ENCODE assay signal across 12 mouse cellular contexts in genomic region chr11:97123282-97123890, GRCm38 (mm10). TPM values are rescaled to one million over a fixed set of nuclear protein-coding genes. Genes with fewer than 3 reads are reported as not detected.
DNase-seq lines count a peak whose midpoint lies in the region; ATAC-seq and TF ChIP-seq lines count a peak whose summit lies in the region.
"Had no signal": no experiment of that assay in that cellular context is flagged by ENCODE, and none has a peak within 500 bp of the region (broad histone marks: within the 10 kb centered on the region; RNA-seq: fewer than 3 reads in every experiment).

No protein-coding gene starts in this region.

- 0 out of 2 replicates have a peak overlapping the region, but pooled peaks have one; percentile 14 for H3K9ac ChIP-seq in heart, embryonic 13.5 days
- H3K9ac ChIP-seq in heart, embryonic 11.5 days (ENCODE audit: low read depth, low read length) = no peak overlapping the region
- H3K9ac ChIP-seq: liver, embryonic 15.5 days had no signal

- no peak for TF ChIP-seq CTCF in cerebellum, adult 2 months (IDR thresholded peaks at IDR 0.05; ENCODE audit: borderline replicate concordance, insufficient read depth, low read depth, low read length)

- H3K27ac ChIP-seq in heart, embryonic 13.5 days (replicated peaks) = no peak overlapping the region
- no peak overlapping the region for H3K27ac ChIP-seq in heart, embryonic 11.5 days (ENCODE audit: low read depth, low read length)
- no peak overlapping the region for H3K27ac ChIP-seq in cerebellum, adult 2 months (ENCODE audit: insufficient read depth, low read length)
- H3K27ac ChIP-seq: liver, embryonic 15.5 days had no signal

- no peaks in the 10 kb centered on the region for H3K36me3 ChIP-seq in heart, embryonic 13.5 days
- no peaks in the 10 kb centered on the region for H3K36me3 ChIP-seq in heart, embryonic 11.5 days (ENCODE audit: control insufficient read depth, insufficient read depth, low read length)
- H3K36me3 ChIP-seq: liver, embryonic 15.5 days had no signal

- H3K4me3 ChIP-seq in heart, embryonic 13.5 days = no peak overlapping the region
- no peak overlapping the region for H3K4me3 ChIP-seq in heart, embryonic 11.5 days (ENCODE audit: low read depth, low read length)
- H3K4me3 ChIP-seq in cerebellum, adult 2 months (replicated peaks; ENCODE audit: insufficient read depth, low read depth, low read length) = no peak overlapping the region
- H3K4me3 ChIP-seq: liver, embryonic 15.5 days had no signal

- no peak for ATAC-seq in heart, embryonic 13.5 days (ENCODE audit: extremely low read depth, insufficient number of reproducible peaks, low FRiP score, low TSS enrichment)
- no peak for ATAC-seq in heart, embryonic 11.5 days (replicated peaks; ENCODE audit: insufficient number of reproducible peaks, low FRiP score, low TSS enrichment)

- no peaks in the 10 kb centered on the region for H3K9me3 ChIP-seq in heart, embryonic 13.5 days
- H3K9me3 ChIP-seq in heart, embryonic 11.5 days (replicated peaks; ENCODE audit: control insufficient read depth, low read length) = no peaks in the 10 kb centered on the region
- H3K9me3 ChIP-seq: liver, embryonic 15.5 days had no signal

- DNase-seq in thymus, postnatal 0 days (ENCODE audit: low spot score) = peak; percentile 14
- DNase-seq in thymus, adult 18-20 months = no peak
- DNase-seq in induced T-regulatory cell, adult 2 months (ENCODE audit: low read depth) = peak; percentile 78
- no peak for DNase-seq in cerebellum, adult 2 months
- DNase-seq in cerebellum, adult 11-12 months = no peak
- no peak for DNase-seq in left cerebral cortex, adult 11 months (ENCODE audit: low spot score)
- DNase-seq: cerebellum, adult 8-10 months; heart, postnatal 10 days; kidney, postnatal 36 days had no signal

- 15% methylated on average over 11 of the region's 11 CpGs for WGBS in heart, embryonic 13.5 days
- WGBS in heart, embryonic 11.5 days (ENCODE audit: insufficient replicate concordance) = 9% methylated on average over 11 of the region's 11 CpGs
- 27% methylated on average over 11 of the region's 11 CpGs for WGBS in cerebellum, adult 2 months

- H3K4me2 ChIP-seq in heart, embryonic 13.5 days = no peak overlapping the region
- no peak overlapping the region for H3K4me2 ChIP-seq in heart, embryonic 11.5 days
- H3K4me2 ChIP-seq: liver, embryonic 15.5 days had no signal

- no peak for TF ChIP-seq POLR2A in cerebellum, adult 2 months (IDR thresholded peaks at IDR 0.05; ENCODE audit: borderline replicate concordance, insufficient read depth, low read length)

- H3K4me1 ChIP-seq in heart, embryonic 13.5 days = peaks cover 21% of the 10 kb centered on the region
- H3K4me1 ChIP-seq in heart, embryonic 11.5 days (ENCODE audit: control insufficient read depth, insufficient read depth, low read length) = peaks cover 19% of the 10 kb centered on the region
- H3K4me1 ChIP-seq in cerebellum, adult 2 months (ENCODE audit: control insufficient read depth, insufficient read depth, low read length) = no peaks in the 10 kb centered on the region

- H3K27me3 ChIP-seq in heart, embryonic 13.5 days (replicated peaks) = peaks cover 62% of the 10 kb centered on the region
- peaks cover 20% of the 10 kb centered on the region for H3K27me3 ChIP-seq in heart, embryonic 11.5 days (ENCODE audit: control insufficient read depth, insufficient read depth, low read length)
- H3K27me3 ChIP-seq in cerebellum, adult 2 months (ENCODE audit: control insufficient read depth, insufficient read depth, low read length) = no peaks in the 10 kb centered on the region

RNA-seq across cellular contexts. Expression of gene Tbx21, which starts 8.3 kb away (rescaled TPM):
- polyA plus RNA-seq in heart, embryonic 13.5 days (2015; fragmentation: Nextera tagmentation; extraction: Ambion mirVana) = not detected in 2 replicates
- polyA plus RNA-seq in heart, embryonic 11.5 days (2014; fragmentation: Nextera tagmentation; extraction: Ambion mirVana) = not detected in 2 replicates
- polyA plus RNA-seq in thymus, postnatal 0 days (2015; fragmentation: Nextera tagmentation; extraction: Ambion mirVana) = 1.3 and 1.9 TPM in 2 replicates
- polyA plus RNA-seq in cerebellum, adult 2 months (2012; rRNA removed) = 0.03 TPM in 2 replicates

RNA-seq across cellular contexts. Expression of gene Tbkbp1, which starts 27.9 kb away (rescaled TPM):
- polyA plus RNA-seq in heart, embryonic 13.5 days (2015; fragmentation: Nextera tagmentation; extraction: Ambion mirVana) = 5.5 and 6.6 TPM in 2 replicates
- polyA plus RNA-seq in heart, embryonic 11.5 days (2014; fragmentation: Nextera tagmentation; extraction: Ambion mirVana) = 5.7 and 6.8 TPM in 2 replicates
- polyA plus RNA-seq in thymus, postnatal 0 days (2015; fragmentation: Nextera tagmentation; extraction: Ambion mirVana) = 0.82 and 0.98 TPM in 2 replicates
- polyA plus RNA-seq in cerebellum, adult 2 months (2012; rRNA removed) = 94.3 and 97.7 TPM in 2 replicates

Comparison
In these comparisons a context has a peak if more than half of its experiments do, and no peak if none do; other contexts are left out.
1. DNase-seq: peak in thymus, postnatal 0 days (single experiment) and induced T-regulatory cell, adult 2 months (single experiment); none in thymus, adult 18-20 months (0 of 2), cerebellum, adult 2 months (0 of 2), cerebellum, adult 11-12 months (single experiment) and left cerebral cortex, adult 11 months (single experiment).
2. RNA of gene Tbkbp1, which starts 27.9 kb away (polyA plus RNA-seq): 94.3 to 97.7 TPM in cerebellum, adult 2 months; 5.7 to 6.8 TPM in heart, embryonic 11.5 days, 5.5 to 6.6 TPM in heart, embryonic 13.5 days and 0.82 to 0.98 TPM in thymus, postnatal 0 days; every median in the first group is over 10 times any median in the second.